Mouse (Mus musculus) myocyte (in vitro differentiated cells): ENCODE measurements at regions not wholly inside any gene's neighbourhood (a gene's known extent, or its start where the extent isn't known, plus 50 kb on each side); places are given as distances from the start of the nearest gene placed in this dataset.

Source experiments
- MYOD1 ChIP-seq, 3 experiments: IDR thresholded peaks; one replicate each; pipeline ENCODE4 v1.6.1; 2011; ENCODE audit warnings: control low read depth in 2 of 3, low read depth in 2 of 3, mild to moderate bottlenecking in 2 of 3, moderate library complexity in 1 of 3; ENCODE audit not compliant: insufficient read length in 2 of 3, control insufficient read depth in 1 of 3
- POLR2A ChIP-seq: IDR thresholded peaks from one replicate; pipeline ENCODE4 v1.6.1; 2011; ENCODE audit warnings: low read depth, mild to moderate bottlenecking, control low read depth, moderate library complexity; ENCODE audit not compliant: insufficient read length
- TCF12 ChIP-seq: IDR thresholded peaks from one replicate; pipeline ENCODE4 v1.6.1; 2011; ENCODE audit warnings: mild to moderate bottlenecking, control low read depth; ENCODE audit not compliant: poor library complexity, insufficient read depth, severe bottlenecking

DNA sequence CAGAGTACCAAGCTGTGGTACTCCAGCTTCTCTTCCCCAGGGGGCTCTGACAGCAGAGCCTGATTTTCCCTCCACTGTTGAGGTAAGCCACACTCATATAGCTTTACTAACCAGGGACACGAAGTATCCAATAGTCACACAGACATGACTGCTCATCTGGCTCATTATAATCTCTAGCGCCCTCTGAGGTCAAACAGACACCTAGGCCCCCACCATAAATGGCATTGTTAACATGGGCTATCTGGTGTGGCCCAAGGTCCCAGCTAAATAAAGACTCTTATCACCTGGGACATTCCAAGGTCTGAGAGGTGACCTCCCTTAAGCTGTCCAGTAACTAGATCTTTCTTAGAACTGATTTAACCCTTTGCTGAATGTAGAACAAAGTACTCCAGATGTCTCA is 70.7 kb upstream of the Foxa2 start:
- TF ChIP-seq POLR2A, result no peak
- TF ChIP-seq TCF12, result no peak
- no peak for TF ChIP-seq MYOD1 (IDR thresholded peaks at IDR 0.05; ENCODE audit: control insufficient read depth in 1 of 3, insufficient read length in 2 of 3, low read depth in 2 of 3)
